Mouse (Mus musculus): Measurements from ENCODE around the gene Zfhx3. TPM values are rescaled to one million over a fixed set of nuclear protein-coding genes. Genes with fewer than 3 reads are reported as not detected.
A peak's percentile ranks its signal among the peaks of the same experiment; 100 is the strongest.

Zfhx3 gene
- polyA plus RNA-seq, 1 experiment from 2014 or later: 44.7 TPM

DNA sequence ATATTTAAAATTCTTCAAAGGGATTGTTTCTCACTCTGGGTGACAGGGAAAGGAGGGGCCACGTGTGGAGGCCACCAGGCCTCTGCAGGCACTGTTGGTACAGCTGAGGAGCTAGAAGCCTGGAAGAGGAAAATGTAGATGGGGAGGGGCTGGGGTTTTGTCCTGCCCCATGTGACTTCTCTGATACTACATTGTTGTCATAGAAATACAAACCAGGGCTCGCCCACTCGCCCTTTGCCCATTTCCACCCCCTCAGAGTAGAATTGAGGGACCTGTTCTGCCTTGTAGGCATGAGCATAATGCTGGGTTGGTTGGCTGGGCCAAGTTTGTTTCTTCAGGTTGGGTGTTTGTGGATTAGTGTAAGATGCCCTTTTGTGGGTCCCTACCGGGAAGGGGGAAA is 942.5 kb downstream of the Zfhx3 start:
- Histone ChIP-seq H3K4me3 (ENCODE audit: low read depth, low read length) (no peak overlapping the region), H3K27me3 (ENCODE audit: control insufficient read depth, insufficient read depth, low read depth, low read length) (no peaks in the 10 kb centered on the region), H3K9ac (ENCODE audit: low read depth, low read length) (0 out of 2 replicates have a peak overlapping the region, but pooled peaks have one; percentile 11), H3K4me1 (ENCODE audit: control insufficient read depth, insufficient read depth, low read length) (peaks cover 48% of the 10 kb centered on the region), H3K27ac (ENCODE audit: low read length) (peak overlapping the region; percentile 67), H3K9me3 (replicated peaks; ENCODE audit: control insufficient read depth, low read length, poor library complexity, severe bottlenecking) (no peaks in the 10 kb centered on the region), H3K36me3 (ENCODE audit: control insufficient read depth, insufficient read depth, low read length) (no peaks in the 10 kb centered on the region), H3K4me2 (ENCODE audit: low read length) (no peak overlapping the region)
- WGBS: 46% methylated on average over 4 of the region's 4 CpGs
- ATAC-seq: no peak

- Histone ChIP-seq H3K4me3 (ENCODE audit: low read depth, low read length) (no peak overlapping the region), H3K36me3 (ENCODE audit: control insufficient read depth, insufficient read depth, low read length) (no peaks in the 10 kb centered on the region), H3K27me3 (ENCODE audit: control insufficient read depth, insufficient read depth, low read depth, low read length) (no peaks in the 10 kb centered on the region), H3K9me3 (replicated peaks; ENCODE audit: control insufficient read depth, low read length, poor library complexity, severe bottlenecking) (no peaks in the 10 kb centered on the region), H3K4me2 (ENCODE audit: low read length) (0 out of 2 replicates have a peak overlapping the region, but pooled peaks have one; percentile 19), H3K9ac (ENCODE audit: low read depth, low read length) (no peak overlapping the region), H3K27ac (ENCODE audit: low read length) (peak overlapping the region; percentile 67), H3K4me1 (ENCODE audit: control insufficient read depth, insufficient read depth, low read length) (peaks cover 53% of the 10 kb centered on the region)
- ATAC-seq: no peak
- 46% methylated on average over 14 of the region's 14 CpGs for WGBS
These were observed 943.0 kb downstream of the Zfhx3 start for GRCm38 (mm10) chr8:108885450-108885849.

DNA sequence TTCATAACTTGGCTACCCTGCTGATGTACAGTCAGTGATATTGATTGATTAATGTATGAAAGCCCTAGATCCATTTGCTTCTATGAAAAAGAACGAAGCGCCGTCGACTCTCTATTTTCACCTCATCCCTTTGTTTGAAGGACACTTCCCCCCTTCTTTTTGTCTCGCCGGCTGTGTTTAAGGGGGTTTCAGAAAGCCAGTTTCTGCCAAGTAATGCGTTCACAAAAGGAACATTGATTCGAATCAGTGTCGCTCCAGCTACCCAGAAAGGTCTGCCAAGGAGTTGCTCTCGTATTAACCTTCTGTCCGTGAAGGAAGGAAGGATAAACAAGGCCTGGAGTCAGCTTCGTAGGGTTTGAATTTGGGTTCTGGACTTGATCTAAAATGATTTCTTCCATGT is 943.4 kb downstream of the Zfhx3 start:
- no peak for ATAC-seq
- no peaks in the 10 kb centered on the region for H3K36me3 ChIP-seq (ENCODE audit: control insufficient read depth, insufficient read depth, low read length)
- 34% methylated on average over 12 of the region's 12 CpGs for WGBS

GRCm38 (mm10) chr8:108886599-108887255 is 944.3 kb downstream of the Zfhx3 start:
- peak overlapping the region; percentile 43 for H3K27ac ChIP-seq (ENCODE audit: low read length)
- H3K9ac ChIP-seq (ENCODE audit: low read depth, low read length): no peak overlapping the region
- WGBS: 16% methylated on average over 12 of the region's 12 CpGs
- H3K4me2 ChIP-seq (ENCODE audit: low read length): peak overlapping the region; percentile 17
- no peak overlapping the region for H3K4me3 ChIP-seq (ENCODE audit: low read depth, low read length)
- no peak for ATAC-seq
- H3K9me3 ChIP-seq (replicated peaks; ENCODE audit: control insufficient read depth, low read length, poor library complexity, severe bottlenecking): no peaks in the 10 kb centered on the region
- no peaks in the 10 kb centered on the region for H3K27me3 ChIP-seq (ENCODE audit: control insufficient read depth, insufficient read depth, low read depth, low read length)
- H3K4me1 ChIP-seq (ENCODE audit: control insufficient read depth, insufficient read depth, low read length): peaks cover 55% of the 10 kb centered on the region
- no peaks in the 10 kb centered on the region for H3K36me3 ChIP-seq (ENCODE audit: control insufficient read depth, insufficient read depth, low read length)

More for the DNA sequence above, 943.4 kb downstream of the Zfhx3 start:
- H3K27me3 ChIP-seq (ENCODE audit: control insufficient read depth, insufficient read depth, low read depth, low read length): no peaks in the 10 kb centered on the region
- H3K9ac ChIP-seq (ENCODE audit: low read depth, low read length): no peak overlapping the region
- no peaks in the 10 kb centered on the region for H3K9me3 ChIP-seq (replicated peaks; ENCODE audit: control insufficient read depth, low read length, poor library complexity, severe bottlenecking)
- no peak overlapping the region for H3K4me3 ChIP-seq (ENCODE audit: low read depth, low read length)
- peak overlapping the region; percentile 67 for H3K27ac ChIP-seq (ENCODE audit: low read length)
- H3K4me2 ChIP-seq (ENCODE audit: low read length): no peak overlapping the region
- peaks cover 55% of the 10 kb centered on the region for H3K4me1 ChIP-seq (ENCODE audit: control insufficient read depth, insufficient read depth, low read length)

DNA sequence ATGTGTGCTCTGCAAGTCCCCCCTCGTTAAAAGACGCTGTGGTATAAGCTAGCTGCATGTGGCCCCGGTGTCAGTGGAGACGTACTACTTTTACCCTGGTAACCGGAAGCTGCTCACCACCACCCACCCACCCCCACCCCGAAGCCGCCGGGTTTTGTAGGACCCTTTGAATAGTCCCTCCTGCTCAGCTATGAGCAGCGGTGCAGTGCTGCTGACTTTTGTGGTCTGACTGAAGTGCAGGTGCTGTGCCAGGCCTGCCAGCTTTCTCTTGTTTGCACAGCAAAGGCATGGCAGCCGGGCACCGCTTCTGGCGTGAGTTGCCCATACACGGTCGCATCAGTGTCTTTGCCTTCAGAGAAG is 944.8 kb downstream of the Zfhx3 start:
- no peaks in the 10 kb centered on the region for H3K27me3 ChIP-seq (ENCODE audit: control insufficient read depth, insufficient read depth, low read depth, low read length)
- H3K9ac ChIP-seq (ENCODE audit: low read depth, low read length): no peak overlapping the region
- peak overlapping the region; percentile 17; the same call in 1 of the 2 replicates for H3K4me2 ChIP-seq (ENCODE audit: low read length)
- H3K27ac ChIP-seq (ENCODE audit: low read length): peak overlapping the region; percentile 44
- no peaks in the 10 kb centered on the region for H3K9me3 ChIP-seq (replicated peaks; ENCODE audit: control insufficient read depth, low read length, poor library complexity, severe bottlenecking)
- WGBS: 64% methylated on average over 14 of the region's 14 CpGs
- H3K36me3 ChIP-seq (ENCODE audit: control insufficient read depth, insufficient read depth, low read length): no peaks in the 10 kb centered on the region
- H3K4me1 ChIP-seq (ENCODE audit: control insufficient read depth, insufficient read depth, low read length): peaks cover 55% of the 10 kb centered on the region
- ATAC-seq: no peak
- H3K4me3 ChIP-seq (ENCODE audit: low read depth, low read length): no peak overlapping the region

DNA sequence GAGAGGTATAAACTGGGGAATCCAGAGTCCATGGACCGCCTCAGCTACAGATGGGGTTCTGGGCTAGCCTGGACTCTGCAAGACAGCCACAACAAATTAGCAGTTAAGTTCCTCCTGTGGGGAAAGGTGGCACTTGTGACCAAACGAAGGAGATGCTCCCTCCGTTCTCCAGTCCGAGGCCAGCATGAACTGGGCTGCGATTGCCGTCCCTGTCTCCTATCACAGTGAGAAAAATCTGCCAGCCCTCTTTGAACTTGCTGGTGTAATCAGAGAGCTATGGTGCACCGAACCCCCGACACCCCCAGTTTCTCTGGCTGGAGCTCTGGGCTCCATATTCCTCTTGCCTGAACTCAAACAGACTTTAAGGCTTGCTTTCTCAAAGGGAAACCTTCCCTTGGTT is 945.4 kb downstream of the Zfhx3 start:
- Histone ChIP-seq H3K4me1 (ENCODE audit: control insufficient read depth, insufficient read depth, low read length) (peaks cover 55% of the 10 kb centered on the region), H3K4me2 (ENCODE audit: low read length) (no peak overlapping the region), H3K36me3 (ENCODE audit: control insufficient read depth, insufficient read depth, low read length) (no peaks in the 10 kb centered on the region), H3K27ac (ENCODE audit: low read length) (peak overlapping the region; percentile 40; the same call in 1 of the 2 replicates), H3K9ac (ENCODE audit: low read depth, low read length) (no peak overlapping the region), H3K27me3 (ENCODE audit: control insufficient read depth, insufficient read depth, low read depth, low read length) (no peaks in the 10 kb centered on the region), H3K4me3 (ENCODE audit: low read depth, low read length) (no peak overlapping the region), H3K9me3 (replicated peaks; ENCODE audit: control insufficient read depth, low read length, poor library complexity, severe bottlenecking) (no peaks in the 10 kb centered on the region)
- 80% methylated on average over 8 of the region's 8 CpGs for WGBS
- ATAC-seq: no peak

GRCm38 (mm10) chr8:108888924-108889323 is 946.5 kb downstream of the Zfhx3 start:
- WGBS: 12% methylated on average over 4 of the region's 4 CpGs
- H3K4me3 ChIP-seq (ENCODE audit: low read depth, low read length): no peak overlapping the region
- peak overlapping the region; percentile 40 for H3K27ac ChIP-seq (ENCODE audit: low read length)
- no peaks in the 10 kb centered on the region for H3K27me3 ChIP-seq (ENCODE audit: control insufficient read depth, insufficient read depth, low read depth, low read length)
- no peak overlapping the region for H3K9ac ChIP-seq (ENCODE audit: low read depth, low read length)
- ATAC-seq: no peak
- peaks cover 55% of the 10 kb centered on the region for H3K4me1 ChIP-seq (ENCODE audit: control insufficient read depth, insufficient read depth, low read length)
- no peak overlapping the region for H3K4me2 ChIP-seq (ENCODE audit: low read length)
- H3K36me3 ChIP-seq (ENCODE audit: control insufficient read depth, insufficient read depth, low read length): no peaks in the 10 kb centered on the region
- no peaks in the 10 kb centered on the region for H3K9me3 ChIP-seq (replicated peaks; ENCODE audit: control insufficient read depth, low read length, poor library complexity, severe bottlenecking)

GRCm38 (mm10) chr8:108889406-108889805 is 947.0 kb downstream of the Zfhx3 start:
- no peak for ATAC-seq
- no peak overlapping the region for H3K4me3 ChIP-seq (ENCODE audit: low read depth, low read length)
- no peaks in the 10 kb centered on the region for H3K36me3 ChIP-seq (ENCODE audit: control insufficient read depth, insufficient read depth, low read length)
- no peak overlapping the region for H3K4me2 ChIP-seq (ENCODE audit: low read length)
- no peak overlapping the region for H3K9ac ChIP-seq (ENCODE audit: low read depth, low read length)
- H3K9me3 ChIP-seq (replicated peaks; ENCODE audit: control insufficient read depth, low read length, poor library complexity, severe bottlenecking): no peaks in the 10 kb centered on the region
- H3K4me1 ChIP-seq (ENCODE audit: control insufficient read depth, insufficient read depth, low read length): peaks cover 55% of the 10 kb centered on the region
- H3K27me3 ChIP-seq (ENCODE audit: control insufficient read depth, insufficient read depth, low read depth, low read length): no peaks in the 10 kb centered on the region
- WGBS: 11% methylated on average over 5 of the region's 5 CpGs
- H3K27ac ChIP-seq (ENCODE audit: low read length): no peak overlapping the region; the same call in 1 of the 2 replicates

DNA sequence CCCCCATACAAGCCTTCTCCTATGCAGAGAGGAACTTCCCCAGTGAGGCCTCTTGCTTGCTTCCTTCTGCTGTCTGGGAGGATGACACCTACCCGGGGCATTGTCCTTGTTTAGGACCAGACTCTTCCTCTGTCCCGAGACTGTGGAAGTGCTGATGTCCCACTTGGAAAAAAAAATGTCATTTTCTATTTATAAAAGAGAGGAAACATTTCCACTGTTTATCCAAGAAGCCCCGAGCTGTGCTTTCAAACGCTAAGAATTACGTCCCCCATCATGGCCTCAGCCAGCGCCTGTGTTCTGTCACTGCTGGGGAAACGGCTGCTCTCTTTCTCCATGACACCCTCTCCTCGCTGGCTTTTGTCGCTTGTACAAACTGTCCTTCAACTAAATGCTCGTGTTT is 951.8 kb downstream of the Zfhx3 start:
- Histone ChIP-seq H3K9ac (ENCODE audit: low read depth, low read length) (no peak overlapping the region), H3K4me3 (ENCODE audit: low read depth, low read length) (no peak overlapping the region), H3K4me2 (ENCODE audit: low read length) (no peak overlapping the region), H3K4me1 (ENCODE audit: control insufficient read depth, insufficient read depth, low read length) (peaks cover 43% of the 10 kb centered on the region), H3K27me3 (ENCODE audit: control insufficient read depth, insufficient read depth, low read depth, low read length) (no peaks in the 10 kb centered on the region), H3K27ac (ENCODE audit: low read length) (no peak overlapping the region), H3K36me3 (ENCODE audit: control insufficient read depth, insufficient read depth, low read length) (no peaks in the 10 kb centered on the region; the same call in 1 of the 2 replicates), H3K9me3 (replicated peaks; ENCODE audit: control insufficient read depth, low read length, poor library complexity, severe bottlenecking) (no peaks in the 10 kb centered on the region)
- 71% methylated on average over 10 of the region's 10 CpGs for WGBS
- no peak for ATAC-seq

All from midbrain, embryonic 16.5 days (tissue).